Mouse (Mus musculus): Measurements from ENCODE around the gene Got2.

Got2 gene

GRCm38 (mm10) chr8:95888285-95889136 lies at the start of gene Got2:
Got2 (minus strand) TSS chr8:95888547.
- DNase-seq (ENCODE audit: extremely low read depth, low read depth, low spot score): no peak

- no peak for DNase-seq (ENCODE audit: extremely low read depth, low read depth, low spot score)
Observed at GRCm38 (mm10) chr8:95932841-95933240, 44.5 kb upstream of the Got2 start.

GRCm38 (mm10) chr8:95929821-95930220 lies 41.5 kb upstream of the Got2 start:
- no peak for DNase-seq (ENCODE audit: extremely low read depth, low read depth, low spot score)

- no peak for DNase-seq (ENCODE audit: extremely low read depth, low read depth, low spot score)
Observed at GRCm38 (mm10) chr8:95916106-95916505, 27.8 kb upstream of the Got2 start.

- DNase-seq (ENCODE audit: extremely low read depth, low read depth, low spot score): no peak
Observed at GRCm38 (mm10) chr8:95914905-95915643, 26.7 kb upstream of the Got2 start.

GRCm38 (mm10) chr8:95911240-95911639 lies 22.9 kb upstream of the Got2 start:
- DNase-seq (ENCODE audit: extremely low read depth, low read depth, low spot score): no peak

GRCm38 (mm10) chr8:95907885-95908284 lies 19.5 kb upstream of the Got2 start:
- DNase-seq (ENCODE audit: extremely low read depth, low read depth, low spot score): no peak

GRCm38 (mm10) chr8:95906738-95907137 lies 18.4 kb upstream of the Got2 start:
- DNase-seq (ENCODE audit: extremely low read depth, low read depth, low spot score): no peak

- no peak for DNase-seq (ENCODE audit: extremely low read depth, low read depth, low spot score)
Observed at GRCm38 (mm10) chr8:95901864-95902263, 13.5 kb upstream of the Got2 start.

- DNase-seq (ENCODE audit: extremely low read depth, low read depth, low spot score): peak; percentile 97
Observed at GRCm38 (mm10) chr8:95893701-95894100, 5.4 kb upstream of the Got2 start.

GRCm38 (mm10) chr8:95887578-95888284 lies 616 bp downstream of the Got2 start:
- DNase-seq (ENCODE audit: extremely low read depth, low read depth, low spot score): no peak

- DNase-seq (ENCODE audit: extremely low read depth, low read depth, low spot score): no peak
Observed at GRCm38 (mm10) chr8:95886647-95887577, 1.4 kb downstream of the Got2 start.

- no peak for DNase-seq (ENCODE audit: extremely low read depth, low read depth, low spot score)
Observed at GRCm38 (mm10) chr8:95885966-95886365, 2.4 kb downstream of the Got2 start.

GRCm38 (mm10) chr8:95885271-95885841 lies 3.0 kb downstream of the Got2 start:
- no peak for DNase-seq (ENCODE audit: extremely low read depth, low read depth, low spot score)

GRCm38 (mm10) chr8:95884491-95884890 lies 3.9 kb downstream of the Got2 start:
- DNase-seq (ENCODE audit: extremely low read depth, low read depth, low spot score): no peak

- no peak for DNase-seq (ENCODE audit: extremely low read depth, low read depth, low spot score)
Observed at GRCm38 (mm10) chr8:95882191-95882590, 6.2 kb downstream of the Got2 start.

GRCm38 (mm10) chr8:95881576-95881975 lies 6.8 kb downstream of the Got2 start:
- DNase-seq (ENCODE audit: extremely low read depth, low read depth, low spot score): no peak

GRCm38 (mm10) chr8:95879823-95880222 lies 8.5 kb downstream of the Got2 start:
- DNase-seq (ENCODE audit: extremely low read depth, low read depth, low spot score): peak; percentile 50

GRCm38 (mm10) chr8:95878176-95878962 lies 10.0 kb downstream of the Got2 start:
- no peak for DNase-seq (ENCODE audit: extremely low read depth, low read depth, low spot score)

Data from fat pad, adult 2 months (tissue).